Mouse (Mus musculus): ENCODE measurements around the gene Smyd3. TPM values are rescaled to one million over a fixed set of nuclear protein-coding genes. Genes with fewer than 3 reads are reported as not detected.

The Smyd3 gene
- polyA plus RNA-seq, 1 experiment from 2014 or later: 26.3 TPM

- Histone ChIP-seq H3K4me3 (ENCODE audit: low read depth, low read length) (no peak overlapping the region), H3K27ac (replicated peaks; ENCODE audit: low read depth, low read length) (no peak overlapping the region), H3K9me3 (replicated peaks; ENCODE audit: control insufficient read depth, low read length) (no peaks in the 10 kb centered on the region), H3K9ac (replicated peaks; ENCODE audit: low read length) (no peak overlapping the region), H3K36me3 (replicated peaks; ENCODE audit: control insufficient read depth, insufficient read depth, low read depth, low read length) (no peaks in the 10 kb centered on the region), H3K27me3 (ENCODE audit: control insufficient read depth, insufficient read depth, low read length) (no peaks in the 10 kb centered on the region), H3K4me2 (ENCODE audit: low read depth, low read length) (no peak overlapping the region), H3K4me1 (ENCODE audit: control insufficient read depth, insufficient read depth, low read length) (no peaks in the 10 kb centered on the region)
- DNase-seq (ENCODE audit: low spot score) (no peak), ATAC-seq (replicated peaks; ENCODE audit: insufficient number of reproducible peaks, low FRiP score, low TSS enrichment, low read depth) (no peak)
- WGBS: 34% methylated on average over 3 of the region's 3 CpGs
Observed at GRCm38 (mm10) chr1:179485784-179486540, 31.9 kb downstream of the Smyd3 start.

DNA sequence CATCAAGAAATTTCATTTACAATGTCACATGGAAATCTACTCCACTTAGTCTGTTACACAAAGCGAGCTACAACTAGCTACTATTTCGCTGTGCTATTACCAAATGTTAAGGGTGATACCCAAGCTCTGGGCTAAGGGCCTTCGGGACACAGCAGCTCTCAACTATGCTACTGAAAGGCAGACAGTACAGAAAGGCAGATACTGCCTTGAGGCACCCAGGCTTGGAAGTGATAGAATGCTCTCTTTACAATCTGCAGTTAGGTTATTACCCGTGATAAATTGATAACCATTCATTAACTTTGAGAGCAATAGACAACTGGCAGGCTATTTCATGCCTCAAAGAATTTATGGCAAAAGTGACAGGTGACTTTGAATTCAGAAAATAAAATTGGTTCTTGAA, 37.0 kb downstream of the Smyd3 start:
- no peak overlapping the region for H3K9ac ChIP-seq (replicated peaks; ENCODE audit: low read length)
- ATAC-seq (replicated peaks; ENCODE audit: insufficient number of reproducible peaks, low FRiP score, low TSS enrichment, low read depth): no peak
- 87% methylated on average over 4 of the region's 4 CpGs for WGBS

GRCm38 (mm10) chr1:179477157-179477902, 40.5 kb downstream of the Smyd3 start:
- 76% methylated on average over 5 of the region's 5 CpGs for WGBS
- DNase-seq (ENCODE audit: low spot score): peak; percentile 80
- Histone ChIP-seq H3K4me2 (ENCODE audit: low read depth, low read length) (no peak overlapping the region), H3K27me3 (ENCODE audit: control insufficient read depth, insufficient read depth, low read length) (no peaks in the 10 kb centered on the region), H3K4me1 (ENCODE audit: control insufficient read depth, insufficient read depth, low read length) (no peaks in the 10 kb centered on the region), H3K27ac (replicated peaks; ENCODE audit: low read depth, low read length) (no peak overlapping the region), H3K9me3 (replicated peaks; ENCODE audit: control insufficient read depth, low read length) (no peaks in the 10 kb centered on the region; the same call in 1 of the 2 replicates), H3K4me3 (ENCODE audit: low read depth, low read length) (no peak overlapping the region), H3K36me3 (replicated peaks; ENCODE audit: control insufficient read depth, insufficient read depth, low read depth, low read length) (no peaks in the 10 kb centered on the region), H3K9ac (replicated peaks; ENCODE audit: low read length) (no peak overlapping the region)
- no peak for ATAC-seq (replicated peaks; ENCODE audit: insufficient number of reproducible peaks, low FRiP score, low TSS enrichment, low read depth)

More for the DNA sequence above, 37.0 kb downstream of the Smyd3 start:
- no peak for DNase-seq (ENCODE audit: low spot score)
- H3K36me3 ChIP-seq (replicated peaks; ENCODE audit: control insufficient read depth, insufficient read depth, low read depth, low read length): no peaks in the 10 kb centered on the region
- no peaks in the 10 kb centered on the region for H3K4me1 ChIP-seq (ENCODE audit: control insufficient read depth, insufficient read depth, low read length)
- H3K9me3 ChIP-seq (replicated peaks; ENCODE audit: control insufficient read depth, low read length): no peaks in the 10 kb centered on the region
- H3K4me2 ChIP-seq (ENCODE audit: low read depth, low read length): no peak overlapping the region
- no peak overlapping the region for H3K27ac ChIP-seq (replicated peaks; ENCODE audit: low read depth, low read length)
- H3K27me3 ChIP-seq (ENCODE audit: control insufficient read depth, insufficient read depth, low read length): no peaks in the 10 kb centered on the region
- H3K4me3 ChIP-seq (ENCODE audit: low read depth, low read length): no peak overlapping the region

GRCm38 (mm10) chr1:179476461-179477156, 41.2 kb downstream of the Smyd3 start:
- DNase-seq (ENCODE audit: low spot score) (peak; percentile 33), ATAC-seq (replicated peaks; ENCODE audit: insufficient number of reproducible peaks, low FRiP score, low TSS enrichment, low read depth) (no peak)
- H3K36me3 ChIP-seq (replicated peaks; ENCODE audit: control insufficient read depth, insufficient read depth, low read depth, low read length): no peaks in the 10 kb centered on the region
- H3K4me2 ChIP-seq (ENCODE audit: low read depth, low read length): no peak overlapping the region
- no peak overlapping the region for H3K4me3 ChIP-seq (ENCODE audit: low read depth, low read length)
- no peaks in the 10 kb centered on the region for H3K4me1 ChIP-seq (ENCODE audit: control insufficient read depth, insufficient read depth, low read length)
- no peaks in the 10 kb centered on the region for H3K27me3 ChIP-seq (ENCODE audit: control insufficient read depth, insufficient read depth, low read length)
- no peak overlapping the region for H3K27ac ChIP-seq (replicated peaks; ENCODE audit: low read depth, low read length)
- H3K9ac ChIP-seq (replicated peaks; ENCODE audit: low read length): no peak overlapping the region
- H3K9me3 ChIP-seq (replicated peaks; ENCODE audit: control insufficient read depth, low read length): no peaks in the 10 kb centered on the region; the same call in 1 of the 2 replicates
- WGBS: 64% methylated on average over 6 of the region's 6 CpGs

GRCm38 (mm10) chr1:179474776-179475175, 43.1 kb downstream of the Smyd3 start:
- 69% methylated on average over 8 of the region's 8 CpGs for WGBS
- no peaks in the 10 kb centered on the region for H3K27me3 ChIP-seq (ENCODE audit: control insufficient read depth, insufficient read depth, low read length)
- no peaks in the 10 kb centered on the region for H3K36me3 ChIP-seq (replicated peaks; ENCODE audit: control insufficient read depth, insufficient read depth, low read depth, low read length)
- ATAC-seq (replicated peaks; ENCODE audit: insufficient number of reproducible peaks, low FRiP score, low TSS enrichment, low read depth): 0 out of 2 replicates have a peak, but pooled peaks have one; percentile 27
- H3K4me1 ChIP-seq (ENCODE audit: control insufficient read depth, insufficient read depth, low read length): no peaks in the 10 kb centered on the region
- H3K4me2 ChIP-seq (ENCODE audit: low read depth, low read length): no peak overlapping the region
- H3K9me3 ChIP-seq (replicated peaks; ENCODE audit: control insufficient read depth, low read length): no peaks in the 10 kb centered on the region; the same call in 1 of the 2 replicates
- H3K27ac ChIP-seq (replicated peaks; ENCODE audit: low read depth, low read length): no peak overlapping the region
- no peak overlapping the region for H3K4me3 ChIP-seq (ENCODE audit: low read depth, low read length)
- no peak overlapping the region for H3K9ac ChIP-seq (replicated peaks; ENCODE audit: low read length)
- no peak for DNase-seq (ENCODE audit: low spot score)

- 61% methylated on average over 17 of the region's 17 CpGs for WGBS
- DNase-seq (ENCODE audit: low spot score) (peak; percentile 58), ATAC-seq (replicated peaks; ENCODE audit: insufficient number of reproducible peaks, low FRiP score, low TSS enrichment, low read depth) (0 out of 2 replicates have a peak, but pooled peaks have one; percentile 11)
- no peak overlapping the region for H3K27ac ChIP-seq (replicated peaks; ENCODE audit: low read depth, low read length)
- H3K4me1 ChIP-seq (ENCODE audit: control insufficient read depth, insufficient read depth, low read length): no peaks in the 10 kb centered on the region
- H3K9ac ChIP-seq (replicated peaks; ENCODE audit: low read length): no peak overlapping the region
- H3K9me3 ChIP-seq (replicated peaks; ENCODE audit: control insufficient read depth, low read length): no peaks in the 10 kb centered on the region; the same call in 1 of the 2 replicates
- no peak overlapping the region for H3K4me2 ChIP-seq (ENCODE audit: low read depth, low read length)
- H3K4me3 ChIP-seq (ENCODE audit: low read depth, low read length): no peak overlapping the region
- H3K36me3 ChIP-seq (replicated peaks; ENCODE audit: control insufficient read depth, insufficient read depth, low read depth, low read length): no peaks in the 10 kb centered on the region
- no peaks in the 10 kb centered on the region for H3K27me3 ChIP-seq (ENCODE audit: control insufficient read depth, insufficient read depth, low read length)
Observed at GRCm38 (mm10) chr1:179473920-179474643, 43.8 kb downstream of the Smyd3 start.

DNA sequence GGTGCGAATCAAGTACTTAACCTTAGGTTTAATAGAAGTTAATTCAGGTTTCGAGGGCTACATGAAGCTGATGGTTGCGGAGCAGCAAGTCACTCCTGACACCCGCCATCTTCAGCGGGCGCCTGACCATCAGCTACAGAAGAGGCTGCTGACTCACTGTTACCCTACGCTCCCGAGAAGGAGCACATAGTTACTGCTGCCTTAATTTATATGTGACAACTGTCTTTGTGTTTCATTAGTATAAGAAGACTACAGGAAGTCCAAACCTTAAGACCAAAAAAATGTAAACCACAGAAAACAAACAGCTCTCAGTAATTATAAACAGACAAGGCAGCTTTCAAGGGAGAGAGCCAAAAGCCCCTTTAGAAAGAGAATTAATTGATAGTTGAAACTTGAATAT, 49.9 kb downstream of the Smyd3 start:
- no peak for DNase-seq (ENCODE audit: low spot score)
- ATAC-seq (replicated peaks; ENCODE audit: insufficient number of reproducible peaks, low FRiP score, low TSS enrichment, low read depth): no peak

More for the DNA sequence above, 49.9 kb downstream of the Smyd3 start:
- Histone ChIP-seq H3K9ac (replicated peaks; ENCODE audit: low read length) (no peak overlapping the region), H3K27ac (replicated peaks; ENCODE audit: low read depth, low read length) (no peak overlapping the region), H3K4me2 (ENCODE audit: low read depth, low read length) (no peak overlapping the region), H3K4me1 (ENCODE audit: control insufficient read depth, insufficient read depth, low read length) (no peaks in the 10 kb centered on the region), H3K4me3 (ENCODE audit: low read depth, low read length) (no peak overlapping the region), H3K36me3 (replicated peaks; ENCODE audit: control insufficient read depth, insufficient read depth, low read depth, low read length) (no peaks in the 10 kb centered on the region), H3K27me3 (ENCODE audit: control insufficient read depth, insufficient read depth, low read length) (no peaks in the 10 kb centered on the region), H3K9me3 (replicated peaks; ENCODE audit: control insufficient read depth, low read length) (no peaks in the 10 kb centered on the region; the same call in 1 of the 2 replicates)
- 83% methylated on average over 8 of the region's 8 CpGs for WGBS
